Mouse (Mus musculus) brain, adult 2 months (tissue): ENCODE measurements at regions not wholly inside any gene's neighbourhood (a gene's known extent, or its start where the extent isn't known, plus 50 kb on each side); places are given as distances from the start of the nearest gene placed in this dataset.
A peak's percentile ranks its signal among the peaks of the same experiment; 100 is the strongest.

Experiments
- DNase-seq: peaks from one replicate; pipeline ENCODE4 v3.0.0; 2011; ENCODE audit warnings: low read depth, low spot score

GRCm38 (mm10) chr12:39073289-39074022 lies 294.3 kb downstream of the Etv1 start:
- peak; percentile 95 for DNase-seq

GRCm38 (mm10) chr12:39086285-39086684 lies 307.1 kb downstream of the Etv1 start:
- DNase-seq = peak; percentile 69

- DNase-seq = no peak
These were observed 315.6 kb downstream of the Etv1 start for GRCm38 (mm10) chr12:39094638-39095230.

- peak; percentile 63 for DNase-seq
These were observed 344.4 kb downstream of the Etv1 start for GRCm38 (mm10) chr12:39123391-39124095.

GRCm38 (mm10) chr12:39154689-39155088 lies 375.5 kb downstream of the Etv1 start:
- peak; percentile 7 for DNase-seq

GRCm38 (mm10) chr12:39176958-39177357 lies 397.8 kb downstream of the Etv1 start:
- no peak for DNase-seq

- peak; percentile 7 for DNase-seq
These were observed 444.9 kb downstream of the Etv1 start for GRCm38 (mm10) chr12:39224073-39224472.

GRCm38 (mm10) chr12:39256605-39257004 lies 477.4 kb downstream of the Etv1 start:
- DNase-seq = peak; percentile 38

- peak; percentile 57 for DNase-seq
These were observed 478.4 kb downstream of the Etv1 start for GRCm38 (mm10) chr12:39257571-39257970.

GRCm38 (mm10) chr12:39289676-39290075 lies 510.5 kb downstream of the Etv1 start:
- peak; percentile 77 for DNase-seq

GRCm38 (mm10) chr12:39301351-39302212 lies 522.4 kb downstream of the Etv1 start:
- peak; percentile 64 for DNase-seq

- DNase-seq = no peak
These were observed 523.0 kb downstream of the Etv1 start for GRCm38 (mm10) chr12:39302213-39302591.

- no peak for DNase-seq
These were observed 528.6 kb downstream of the Etv1 start for GRCm38 (mm10) chr12:39307746-39308145.

GRCm38 (mm10) chr12:39309905-39310304 lies 530.7 kb downstream of the Etv1 start:
- no peak for DNase-seq

- peak; percentile 98 for DNase-seq
These were observed 538.0 kb downstream of the Etv1 start for GRCm38 (mm10) chr12:39317229-39317628.

- peak; percentile 47 for DNase-seq
These were observed 542.3 kb downstream of the Etv1 start for GRCm38 (mm10) chr12:39321453-39321852.

- DNase-seq = peak; percentile 99
These were observed 547.0 kb downstream of the Etv1 start for GRCm38 (mm10) chr12:39326157-39326556.

- no peak for DNase-seq
These were observed 547.6 kb downstream of the Etv1 start for GRCm38 (mm10) chr12:39326668-39327299.

GRCm38 (mm10) chr12:39328377-39328776 lies 549.2 kb downstream of the Etv1 start:
- DNase-seq = no peak

- DNase-seq = peak; percentile 94
These were observed 559.9 kb downstream of the Etv1 start for GRCm38 (mm10) chr12:39339101-39339538.

- peak; percentile 97 for DNase-seq
These were observed 562.6 kb downstream of the Etv1 start for GRCm38 (mm10) chr12:39341751-39342271.
